Mouse (Mus musculus) kidney, adult 11 months (tissue): ENCODE data around the gene Etv3.
"Not testable (repeated sequence)": the region's sequence is repeated elsewhere in the genome, so short reads cannot be mapped to it uniquely, and the experiment has no call there.

Experiments used
- DNase-seq: peaks from one replicate; pipeline ENCODE4 v3.0.0; 2022

Gene Etv3

GRCm38 (mm10) chr3:87525043-87525836 is at the start of gene Etv3:
Gene Etv3 (plus strand): TSS chr3:87525407.
- peak; percentile 86 for DNase-seq

- not testable (repeated sequence) for DNase-seq
These were observed 47.3 kb upstream of the Etv3 start for GRCm38 (mm10) chr3:87477948-87478347.

- not testable (repeated sequence) for DNase-seq
These were observed 46.6 kb upstream of the Etv3 start for GRCm38 (mm10) chr3:87478596-87478995.

- DNase-seq = not testable (repeated sequence)
These were observed 46.0 kb upstream of the Etv3 start for GRCm38 (mm10) chr3:87479230-87479629.

- DNase-seq = no peak
These were observed 37.8 kb upstream of the Etv3 start for GRCm38 (mm10) chr3:87487392-87487791.

GRCm38 (mm10) chr3:87487911-87488310 is 37.3 kb upstream of the Etv3 start:
- no peak for DNase-seq

GRCm38 (mm10) chr3:87498266-87498665 is 26.9 kb upstream of the Etv3 start:
- no peak for DNase-seq

GRCm38 (mm10) chr3:87499072-87499471 is 26.1 kb upstream of the Etv3 start:
- DNase-seq = peak; percentile 30

- DNase-seq = no peak
These were observed 24.8 kb upstream of the Etv3 start for GRCm38 (mm10) chr3:87500088-87501055.

GRCm38 (mm10) chr3:87501151-87501550 is 24.1 kb upstream of the Etv3 start:
- DNase-seq = no peak

GRCm38 (mm10) chr3:87502771-87503170 is 22.4 kb upstream of the Etv3 start:
- DNase-seq = no peak

GRCm38 (mm10) chr3:87504330-87504729 is 20.9 kb upstream of the Etv3 start:
- DNase-seq = no peak

GRCm38 (mm10) chr3:87504749-87505425 is 20.3 kb upstream of the Etv3 start:
- DNase-seq = no peak

GRCm38 (mm10) chr3:87506456-87507416 is 18.5 kb upstream of the Etv3 start:
- no peak for DNase-seq

- peak; percentile 81 for DNase-seq
These were observed 16.9 kb upstream of the Etv3 start for GRCm38 (mm10) chr3:87508205-87508901.

GRCm38 (mm10) chr3:87509061-87509460 is 16.1 kb upstream of the Etv3 start:
- peak; percentile 85 for DNase-seq

- no peak for DNase-seq
These were observed 14.4 kb upstream of the Etv3 start for GRCm38 (mm10) chr3:87510832-87511231.

- no peak for DNase-seq
These were observed 13.0 kb upstream of the Etv3 start for GRCm38 (mm10) chr3:87511971-87512765.

GRCm38 (mm10) chr3:87515567-87516081 is 9.6 kb upstream of the Etv3 start:
- DNase-seq = peak; percentile 70

- no peak for DNase-seq
These were observed 6.8 kb upstream of the Etv3 start for GRCm38 (mm10) chr3:87518425-87518824.
